Mouse (Mus musculus) ES-Bruce4 (cell line): ENCODE results near the gene Sez6l2.

Experiments
- CTCF ChIP-seq: IDR thresholded peaks from one replicate; pipeline ENCODE4 v1.8.1; 2011; ENCODE audit warnings: low read depth, low read length
- EP300 ChIP-seq: IDR thresholded peaks from 2 replicates; pipeline ENCODE4 v1.6.1; 2011; ENCODE audit warnings: low read depth, low read length; ENCODE audit not compliant: insufficient read depth
- POLR2A ChIP-seq: IDR thresholded peaks from one replicate; pipeline ENCODE4 v1.8.1; 2011; ENCODE audit warnings: low read length; ENCODE audit not compliant: insufficient read depth

DNA sequence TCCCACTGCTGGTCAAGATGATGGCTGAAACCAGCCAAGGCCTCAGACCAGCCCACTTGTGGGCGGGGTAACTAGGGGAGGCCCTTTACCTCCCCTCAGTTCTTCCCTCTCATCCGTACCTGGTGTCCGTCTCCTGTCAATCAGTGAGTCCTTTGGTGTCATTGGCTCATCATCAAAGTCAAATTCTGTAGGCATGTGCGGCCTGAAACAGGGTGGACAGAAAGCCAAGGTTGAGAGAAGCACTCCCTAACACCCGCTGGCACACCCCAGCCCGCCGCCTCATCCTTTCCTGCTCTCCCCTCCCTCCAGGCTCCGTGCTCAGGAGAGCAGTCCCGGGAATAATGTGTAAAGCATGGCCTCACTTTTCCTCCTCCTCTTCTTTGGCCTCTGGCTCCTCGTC, 65.7 kb downstream of the Sez6l2 start:
- no peak for TF ChIP-seq CTCF
- TF ChIP-seq EP300, result no peak
- TF ChIP-seq POLR2A, result peak; percentile 40
